Mouse (Mus musculus) frontal cortex, postnatal 25 days (tissue): ENCODE measurements at regions not wholly inside any gene's neighbourhood (a gene's known extent, or its start where the extent isn't known, plus 50 kb on each side); places are given as distances from the start of the nearest gene placed in this dataset.

Experiments used
- DNase-seq, 2 experiments: peaks; one replicate each; pipeline ENCODE4 v3.0.0; 2022; ENCODE audit warnings: low spot score in 2 of 2

DNA sequence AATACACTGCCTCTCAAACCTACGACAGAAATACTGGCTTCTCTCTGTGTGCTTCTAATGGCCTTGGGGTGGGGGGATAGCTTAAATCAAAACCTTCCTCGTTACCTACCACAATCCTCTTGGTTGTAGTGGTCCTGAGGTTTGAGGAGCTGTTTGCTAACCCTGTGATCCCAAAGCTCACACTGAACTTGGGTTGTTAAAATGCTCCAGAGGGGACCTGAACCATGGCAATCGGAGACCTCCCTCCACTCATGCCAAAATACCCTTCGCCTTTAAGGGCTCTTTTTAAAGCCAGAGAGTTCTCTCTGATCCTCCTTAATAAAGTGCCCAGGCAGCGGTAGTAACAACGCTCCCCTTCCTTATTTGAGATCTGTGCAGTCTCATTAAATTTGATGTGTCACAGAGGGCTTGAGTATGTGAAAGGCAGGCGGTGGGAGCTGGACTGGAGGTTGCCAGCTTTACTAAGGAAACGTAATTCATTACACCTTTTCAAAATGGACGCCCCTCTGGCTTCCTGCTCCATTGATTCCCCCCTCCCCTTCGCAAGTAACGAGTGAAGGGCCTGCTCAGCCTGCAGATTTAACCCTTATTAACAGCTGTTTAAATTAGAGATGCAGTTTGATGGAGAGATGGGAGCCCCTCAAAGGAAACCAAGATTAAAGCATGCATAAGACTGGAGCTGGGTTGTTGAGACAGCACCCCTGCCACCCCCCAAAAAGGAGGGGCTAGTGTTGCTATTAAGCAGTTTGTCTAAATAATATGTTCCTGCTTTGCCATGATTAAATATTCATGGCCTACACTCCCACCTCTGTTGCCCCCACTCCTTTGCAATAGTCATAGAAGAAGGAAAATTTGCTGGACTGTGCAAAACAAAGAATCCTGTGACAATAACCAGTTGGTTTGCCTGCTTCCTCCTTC is 289.4 kb downstream of the Sorl1 start:
- DNase-seq: no peak

DNA sequence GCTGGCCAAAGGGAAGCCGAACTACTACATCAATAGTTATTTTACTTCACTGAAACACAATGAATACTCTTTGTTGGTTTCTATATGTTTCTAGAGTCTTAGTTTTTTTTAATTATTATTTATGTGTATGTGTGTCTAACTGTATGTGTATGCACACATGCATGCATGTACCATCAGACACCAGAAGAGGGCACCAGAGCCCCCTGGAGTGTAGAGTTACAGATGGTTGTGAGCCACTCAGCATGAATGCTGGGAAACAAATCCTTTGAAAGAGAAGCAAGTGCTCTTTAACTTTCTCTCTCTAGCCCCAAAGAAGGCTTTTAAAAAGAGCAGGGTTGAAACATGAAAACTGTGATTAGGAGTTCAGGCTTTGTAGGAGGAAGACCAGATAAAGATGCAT is 290.7 kb downstream of the Sorl1 start:
- no peak for DNase-seq

DNA sequence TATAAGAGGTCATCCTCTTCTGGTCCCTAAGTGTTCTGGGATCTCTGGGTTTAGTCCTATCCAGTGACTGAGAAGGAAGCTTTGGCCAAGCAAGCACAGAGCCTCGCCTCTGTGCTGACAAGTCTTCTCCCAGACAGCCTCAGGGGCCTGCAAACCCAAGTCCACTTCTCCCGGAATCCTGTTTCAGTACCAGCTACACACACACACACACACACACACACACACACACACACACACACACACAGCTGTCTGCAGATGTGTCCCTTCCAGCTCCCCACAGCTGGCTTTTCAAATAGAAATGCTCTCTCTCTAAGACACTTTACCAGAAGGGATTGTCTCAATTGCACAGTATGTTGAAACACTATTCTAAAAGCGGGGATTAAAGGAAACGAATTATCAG is 296.7 kb downstream of the Sorl1 start:
- DNase-seq: no peak

DNA sequence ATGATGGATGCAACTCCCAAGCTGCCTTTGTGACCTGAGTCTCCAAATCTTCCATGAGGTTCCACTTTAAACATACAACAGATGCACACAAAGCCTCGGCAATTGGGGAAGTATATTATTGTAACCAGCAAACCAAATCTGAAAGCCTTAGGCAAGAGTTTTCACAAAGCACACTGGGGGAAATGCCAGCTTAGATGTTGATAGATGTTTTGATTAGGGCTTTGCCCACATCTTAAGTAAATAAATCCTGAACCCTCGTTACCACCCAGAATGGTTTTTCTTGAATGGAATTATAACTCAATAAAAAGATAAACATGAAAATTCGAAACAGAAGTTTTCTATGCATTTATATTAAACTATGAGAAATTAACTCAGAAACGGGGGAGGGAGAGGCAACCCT is 302.7 kb downstream of the Sorl1 start:
- no peak for DNase-seq

DNA sequence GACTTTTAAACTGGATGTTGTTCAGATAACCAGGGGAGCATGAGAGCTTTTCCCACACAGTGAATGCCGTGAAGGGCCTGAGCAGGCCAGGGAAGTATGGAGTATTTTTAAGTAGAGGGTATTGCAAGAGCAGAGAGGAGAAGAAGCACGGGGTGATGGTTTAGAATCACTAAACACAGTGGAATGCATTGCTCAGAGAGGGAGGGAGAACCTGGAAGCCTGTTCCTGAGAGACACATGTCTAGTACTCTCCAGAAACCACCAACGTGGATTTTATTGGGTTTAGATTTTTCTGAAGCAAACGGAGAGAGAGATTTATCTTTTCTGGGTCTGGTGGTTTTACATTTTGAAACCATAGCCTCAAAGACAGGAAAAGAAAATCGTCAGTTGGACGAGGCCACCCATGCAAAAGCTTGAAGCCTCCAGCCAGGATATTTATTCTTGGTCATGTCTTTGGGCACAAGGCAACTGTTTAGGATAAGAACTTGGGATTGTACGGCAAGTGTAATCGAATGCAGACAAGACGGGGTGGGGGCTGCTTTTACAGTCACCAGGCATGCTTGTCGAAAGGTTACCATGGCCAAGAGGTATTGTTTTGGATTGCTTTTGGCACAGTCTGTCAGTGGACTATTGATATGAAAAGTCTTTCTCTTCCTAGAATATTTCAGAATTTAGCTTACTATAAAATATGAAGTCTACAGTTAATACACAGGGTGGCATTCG is 306.2 kb downstream of the Sorl1 start:
- no peak for DNase-seq

DNA sequence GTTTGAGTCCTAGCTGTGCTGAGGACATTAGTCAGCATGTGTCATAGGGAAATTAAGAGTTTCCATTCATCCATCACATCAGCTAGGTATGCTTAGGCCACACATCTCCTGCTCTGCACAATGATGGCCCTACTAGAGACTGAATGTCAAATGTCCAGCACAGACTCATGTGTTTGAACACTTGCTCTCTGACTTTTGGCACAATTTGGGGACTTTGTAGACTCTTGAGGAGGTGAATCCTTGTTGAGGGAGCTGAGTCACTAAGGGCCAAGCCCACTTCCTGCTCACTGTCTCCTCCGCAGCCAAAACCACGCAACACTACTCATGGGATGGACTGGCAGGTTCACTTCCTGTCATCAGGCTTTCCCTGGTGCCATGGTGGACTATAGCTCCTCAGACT is 308.2 kb downstream of the Sorl1 start:
- no peak for DNase-seq

DNA sequence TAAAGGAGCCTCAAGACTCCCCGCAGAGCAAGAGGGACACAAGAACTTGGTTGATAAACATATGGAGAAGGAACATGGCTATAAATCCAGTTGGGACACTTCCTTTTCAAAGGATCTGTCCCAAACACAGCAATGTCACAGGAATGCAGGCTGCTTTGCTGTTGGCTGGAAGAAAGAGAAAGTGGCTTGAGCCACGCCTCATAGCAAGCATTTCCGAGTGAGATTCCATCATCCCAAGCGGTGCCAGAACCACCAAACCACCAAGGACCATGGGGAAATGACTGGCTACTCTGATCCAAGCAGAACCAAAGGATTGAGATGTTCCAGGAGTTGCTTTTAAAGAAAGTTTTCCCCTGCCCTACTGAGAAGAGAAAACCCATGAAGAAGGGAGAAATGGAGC is 314.8 kb downstream of the Sorl1 start:
- no peak for DNase-seq

DNA sequence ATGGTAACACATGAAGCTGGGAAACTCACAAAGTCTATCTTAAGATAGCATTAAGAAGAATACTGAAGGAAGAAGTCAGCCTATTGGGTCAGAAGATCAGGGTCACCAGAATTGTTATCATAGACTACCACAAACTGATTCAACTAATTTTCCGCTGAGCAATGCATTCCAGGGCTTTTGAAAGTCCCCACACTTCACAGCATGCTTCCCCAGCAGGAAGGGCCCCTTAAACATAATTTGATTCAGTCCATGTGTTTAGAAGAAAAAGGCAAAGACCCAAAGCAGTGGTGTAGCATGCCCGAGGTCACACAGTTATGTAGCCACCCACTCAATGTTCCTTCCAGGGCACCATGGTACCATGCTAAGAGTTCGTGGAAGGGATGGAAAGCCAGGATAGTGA is 315.3 kb downstream of the Sorl1 start:
- no peak for DNase-seq

DNA sequence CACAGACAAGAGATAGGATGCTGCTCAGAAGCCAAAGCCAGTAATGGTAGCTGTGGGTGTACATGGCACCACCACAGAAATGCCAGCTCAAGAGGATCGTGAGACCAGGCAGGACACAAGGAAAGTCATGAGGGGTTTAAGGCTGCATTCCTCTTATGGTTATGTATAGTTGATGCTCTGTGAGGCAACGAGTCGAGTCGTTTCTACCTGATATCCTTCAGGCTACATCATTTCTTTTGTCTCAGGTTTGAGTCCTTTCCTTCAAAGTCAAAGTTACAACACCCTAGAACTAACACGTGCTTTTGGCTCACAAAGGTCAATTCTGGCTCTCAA is 317.8 kb downstream of the Sorl1 start:
- no peak for DNase-seq

DNA sequence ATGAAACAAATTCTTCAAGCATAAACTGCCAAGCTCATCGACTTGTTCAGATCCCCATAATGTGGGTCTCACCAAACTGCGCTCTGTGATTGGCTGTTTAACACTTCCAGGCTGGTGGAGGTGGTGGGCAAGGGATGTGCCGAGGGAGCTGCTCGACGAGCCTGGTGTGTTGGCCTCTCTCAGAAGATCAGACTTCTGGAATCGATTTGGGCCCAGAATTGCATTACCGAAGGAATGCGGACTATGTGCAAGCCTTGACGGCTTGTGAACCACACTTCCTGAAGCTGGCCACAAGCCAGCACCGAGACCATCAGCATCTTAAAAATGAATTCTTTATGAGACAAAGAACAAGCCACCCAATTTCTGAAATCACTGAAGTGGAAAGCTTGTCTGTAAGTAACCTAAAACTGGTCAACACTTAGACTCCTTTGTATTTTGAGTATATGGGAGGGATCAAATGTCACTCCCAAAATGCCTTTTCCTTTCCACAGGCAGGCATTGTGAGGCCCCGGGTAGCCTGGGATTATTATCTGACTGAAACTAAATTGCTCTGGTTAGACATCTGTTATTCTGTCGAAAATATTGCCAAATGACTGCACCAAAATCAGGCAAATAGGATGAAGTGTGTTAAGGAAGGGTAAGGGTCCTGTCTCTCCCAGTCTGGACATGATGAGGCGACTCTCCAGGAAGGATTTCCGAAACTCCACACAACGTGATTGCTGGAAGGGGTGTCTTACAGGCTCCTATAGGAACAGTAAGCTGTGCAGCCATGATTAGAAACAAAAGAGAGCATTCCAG is 318.4 kb downstream of the Sorl1 start:
- DNase-seq: no peak

DNA sequence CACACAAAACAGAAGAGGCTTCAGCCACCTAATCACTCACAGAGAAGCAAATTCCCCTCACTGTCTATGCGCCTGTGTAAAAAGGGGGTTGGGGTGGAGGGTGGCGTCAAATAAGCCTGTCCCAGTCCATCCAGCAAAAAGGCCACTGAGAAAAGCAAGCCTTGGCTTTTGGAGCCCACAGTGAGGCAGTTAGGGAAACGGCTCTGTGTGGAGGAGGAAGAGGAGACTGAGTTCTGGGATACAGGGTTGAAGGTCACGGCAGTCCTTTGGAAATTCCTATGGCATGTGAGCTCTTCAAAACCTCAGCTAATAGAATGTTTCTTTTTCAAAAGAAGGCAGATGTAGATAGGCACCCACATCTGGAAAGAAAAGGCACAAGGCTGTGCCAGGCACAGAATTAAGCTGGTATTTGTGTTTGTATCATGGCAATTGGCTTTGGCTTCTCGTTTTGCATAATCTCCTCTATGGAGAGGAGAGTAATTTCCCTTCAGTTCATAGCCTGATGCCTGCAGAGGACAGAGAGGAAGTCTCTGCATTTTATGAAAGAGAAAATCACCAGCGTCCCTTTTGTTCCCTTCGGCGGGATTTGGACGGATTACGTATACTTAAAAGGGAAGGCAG is 319.3 kb downstream of the Sorl1 start:
- DNase-seq: no peak

DNA sequence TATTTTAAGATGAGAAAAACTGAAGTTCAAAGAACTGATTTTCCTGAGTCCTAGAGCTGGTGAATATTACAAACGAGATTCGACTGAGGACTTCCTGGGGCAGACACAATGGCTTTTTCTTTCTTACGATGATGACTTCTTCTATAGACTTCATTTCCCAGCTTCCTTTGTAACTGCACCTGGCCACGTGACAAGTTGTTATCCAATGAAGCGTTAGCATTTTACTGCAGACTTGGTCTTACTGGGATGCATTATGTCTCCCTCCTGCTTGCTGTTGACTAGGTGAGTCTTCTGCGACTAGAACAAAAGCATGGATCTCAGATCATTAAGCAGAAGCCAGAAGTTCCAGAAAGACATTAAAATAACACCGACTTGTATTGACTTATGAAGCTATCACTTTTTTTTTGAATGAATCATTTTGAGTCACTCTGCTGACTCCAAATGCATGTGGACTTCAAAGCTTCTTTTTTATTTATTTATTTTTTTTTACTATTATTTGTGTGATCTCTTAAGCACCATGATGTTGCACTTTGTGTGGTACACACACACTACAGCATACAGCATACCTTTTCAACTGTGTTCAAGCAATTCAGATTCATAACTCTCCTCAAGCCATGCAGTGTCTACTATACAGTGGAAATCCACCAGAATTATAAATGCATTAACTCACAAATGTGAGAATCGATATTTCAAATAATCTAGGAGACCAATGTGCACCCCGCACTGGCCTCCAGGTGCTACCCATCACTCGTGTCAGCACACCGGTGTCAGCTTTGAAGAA is 320.2 kb downstream of the Sorl1 start:
- DNase-seq: no peak

DNA sequence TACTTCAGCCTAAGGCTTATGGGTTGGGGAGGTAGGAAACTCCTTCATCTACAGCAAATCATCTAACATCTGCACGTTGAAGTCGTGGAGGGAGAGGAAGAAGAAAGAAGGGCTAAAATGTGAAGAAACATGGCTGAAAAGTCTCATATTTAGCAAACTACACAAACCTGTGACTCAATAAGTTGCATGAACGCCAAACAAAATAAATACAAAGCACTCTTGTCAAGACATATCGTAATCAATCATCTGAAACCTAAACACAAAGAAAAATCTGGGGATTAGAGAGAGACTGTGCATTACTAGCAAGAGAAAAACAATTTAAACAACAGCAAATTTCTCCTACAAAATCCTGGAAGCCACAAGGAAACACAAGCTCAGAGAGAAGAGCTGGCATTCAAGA is 322.7 kb downstream of the Sorl1 start:
- no peak for DNase-seq

DNA sequence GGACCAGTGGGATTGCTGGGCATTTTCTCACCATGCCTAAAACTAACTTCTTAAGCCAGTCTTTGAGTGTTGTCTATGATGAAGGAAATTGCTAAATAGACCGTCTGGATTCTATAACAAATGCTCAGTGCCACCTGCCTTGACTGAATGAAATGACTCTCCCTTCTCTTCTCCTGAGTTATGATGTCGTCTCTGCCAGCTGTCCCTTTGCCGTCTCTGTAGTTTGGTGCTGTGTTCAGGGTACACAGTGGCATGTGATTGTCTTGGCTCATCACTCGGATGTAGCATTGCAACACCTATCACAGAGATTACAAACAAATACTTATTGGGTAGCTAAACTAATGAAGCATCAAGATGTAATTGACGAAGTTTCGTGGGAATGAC is 331.3 kb downstream of the Sorl1 start:
- no peak for DNase-seq

DNA sequence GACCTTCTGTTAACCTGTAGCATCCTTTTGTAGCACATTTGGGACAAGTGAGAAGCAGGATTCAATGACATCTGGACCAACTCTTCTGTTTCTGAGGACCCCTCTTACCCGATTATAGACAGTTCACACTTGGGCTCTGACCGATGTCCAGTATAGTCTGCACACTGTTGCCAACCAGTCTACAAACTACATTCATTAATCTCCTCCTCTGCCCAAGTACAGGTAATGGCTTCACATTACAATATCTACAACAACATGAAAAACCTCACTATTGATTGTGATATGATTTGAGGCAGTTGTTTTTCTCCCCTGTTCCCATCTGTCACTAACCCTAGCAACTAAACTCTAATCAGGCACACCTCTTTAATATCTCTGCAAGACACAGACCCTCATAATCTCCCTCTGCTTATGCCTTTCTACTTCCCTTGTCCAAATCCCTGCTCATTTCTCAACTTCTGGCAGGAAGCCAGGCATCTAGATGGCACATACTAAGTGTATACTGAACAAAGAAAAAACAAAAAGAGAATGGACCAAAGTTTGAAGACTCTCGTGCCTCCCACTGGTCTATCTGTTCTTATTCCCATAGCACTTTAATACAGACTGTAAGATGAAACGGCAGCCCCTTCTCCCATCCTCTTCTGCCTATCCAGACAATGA is 331.8 kb downstream of the Sorl1 start:
- no peak for DNase-seq

DNA sequence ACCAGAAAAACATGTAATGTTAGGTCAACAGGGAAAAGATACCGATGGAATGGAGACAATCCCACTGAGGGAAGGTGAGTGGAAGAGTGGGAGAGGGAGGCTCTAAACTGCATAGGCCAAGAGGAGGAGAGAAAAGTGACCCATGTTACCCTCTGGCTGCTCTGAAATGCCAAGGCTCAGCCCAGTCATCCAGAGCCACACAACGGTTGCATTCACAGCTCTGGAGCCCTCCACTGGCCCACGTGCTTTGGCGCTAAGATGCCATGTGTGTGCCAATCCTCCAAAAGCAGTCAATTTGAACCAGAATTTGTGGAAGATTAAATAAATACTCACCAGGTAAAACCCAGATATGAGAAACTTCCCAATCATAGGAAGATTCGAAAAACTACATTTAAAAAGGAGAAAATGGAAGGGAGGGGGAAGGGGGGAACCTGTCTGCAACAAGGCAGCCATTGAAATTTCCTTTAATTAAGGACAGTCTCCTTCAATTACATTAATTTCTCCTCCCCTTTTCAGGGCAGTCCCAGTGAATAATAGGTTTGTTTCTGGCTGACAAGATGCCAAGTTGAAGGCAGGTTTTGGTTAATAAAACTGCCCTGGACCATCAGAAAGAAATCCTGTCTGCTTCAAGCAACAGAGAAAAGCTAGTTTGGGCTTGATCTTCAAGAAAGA is 332.5 kb downstream of the Sorl1 start:
- no peak for DNase-seq

DNA sequence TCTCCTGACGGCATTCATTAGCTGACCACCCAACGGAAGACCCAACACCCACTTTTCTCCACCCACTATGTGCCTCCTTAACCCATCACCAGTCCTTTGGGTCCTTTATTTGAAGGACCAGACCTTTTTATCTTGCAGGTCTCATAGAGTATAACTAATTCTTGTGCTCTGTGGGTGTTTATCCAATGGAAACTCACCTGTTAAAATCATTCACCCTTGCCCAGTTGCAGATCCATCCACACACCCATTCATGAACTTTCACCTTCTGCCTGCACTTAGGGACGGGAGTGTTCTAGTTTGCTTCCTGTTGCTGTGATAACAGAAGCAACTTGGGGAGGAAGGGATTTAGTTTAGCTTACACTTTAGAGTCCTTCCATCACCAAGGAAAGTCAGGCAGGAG is 339.0 kb downstream of the Sorl1 start:
- DNase-seq: no peak

DNA sequence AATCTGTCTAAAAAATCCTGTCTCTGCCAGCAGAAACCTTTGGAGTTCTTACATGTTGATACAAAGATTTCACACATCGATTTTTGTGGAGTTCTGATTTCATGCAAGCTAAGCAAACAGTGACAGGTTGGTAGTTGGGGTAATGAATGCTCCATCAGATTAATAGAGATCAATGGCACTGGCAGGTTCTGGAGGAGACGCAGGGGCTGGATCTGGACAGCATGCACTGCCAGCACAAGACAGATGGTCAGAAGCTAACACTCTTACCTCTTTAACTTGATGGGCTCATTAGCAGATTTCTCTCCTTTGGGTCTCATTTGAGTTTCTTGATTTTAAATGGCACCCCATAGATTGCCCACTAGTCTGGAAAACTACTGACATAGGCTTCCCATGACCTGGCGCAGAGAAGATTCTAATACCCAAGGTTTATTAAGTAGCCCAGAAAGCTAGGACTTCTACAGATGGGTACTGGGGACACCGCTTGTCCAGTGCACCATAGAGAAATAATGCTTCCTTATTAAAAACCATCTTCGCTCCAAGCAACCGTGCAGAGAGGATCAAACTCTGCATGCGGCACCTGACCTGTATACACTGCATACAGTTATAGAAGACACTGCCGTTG is 351.7 kb downstream of the Sorl1 start:
- DNase-seq: no peak

DNA sequence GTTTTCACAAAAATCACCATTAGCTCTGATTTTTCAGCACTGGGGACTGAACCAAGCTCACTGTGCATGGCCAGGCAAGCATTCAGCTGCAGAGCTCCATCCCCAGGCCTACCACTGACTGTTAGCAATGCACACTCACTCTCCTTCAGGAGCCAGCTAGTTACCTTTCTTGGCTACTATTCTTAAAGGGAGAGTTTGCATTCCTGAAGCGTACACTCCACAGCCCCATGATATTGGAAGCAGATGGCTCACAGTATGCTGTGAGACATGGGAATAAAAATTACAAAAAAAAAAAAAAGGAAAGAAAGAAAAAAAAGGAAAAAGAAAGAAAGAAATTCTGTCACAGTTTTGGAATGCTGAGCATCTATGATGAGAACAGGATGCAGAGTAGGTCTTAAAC is 352.8 kb downstream of the Sorl1 start:
- no peak for DNase-seq

DNA sequence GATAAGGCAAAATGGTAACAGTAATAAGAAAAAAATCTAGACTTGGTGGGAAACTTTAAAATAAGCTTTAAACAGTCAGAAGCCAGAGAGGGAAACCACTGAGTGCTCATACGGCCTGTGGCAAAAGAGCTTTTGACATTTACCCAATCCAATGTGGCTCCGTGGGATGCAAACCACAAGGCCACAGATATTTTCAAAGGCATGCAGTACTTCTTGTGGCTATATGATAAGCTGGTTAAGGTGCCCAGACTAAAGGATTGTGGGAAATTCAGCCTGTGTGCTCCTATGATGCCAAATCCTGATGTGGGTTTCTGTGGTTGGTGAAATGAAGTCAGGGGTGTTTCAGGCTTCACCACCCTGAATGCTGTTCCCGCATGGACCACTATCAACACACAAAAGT is 355.8 kb downstream of the Sorl1 start:
- DNase-seq: no peak
